Mouse (Mus musculus): ENCODE data around the gene Lix1l.
"Not testable (repeated sequence)": the region's sequence is repeated elsewhere in the genome, so short reads cannot be mapped to it uniquely, and the experiment has no call there.

Gene Lix1l

DNA sequence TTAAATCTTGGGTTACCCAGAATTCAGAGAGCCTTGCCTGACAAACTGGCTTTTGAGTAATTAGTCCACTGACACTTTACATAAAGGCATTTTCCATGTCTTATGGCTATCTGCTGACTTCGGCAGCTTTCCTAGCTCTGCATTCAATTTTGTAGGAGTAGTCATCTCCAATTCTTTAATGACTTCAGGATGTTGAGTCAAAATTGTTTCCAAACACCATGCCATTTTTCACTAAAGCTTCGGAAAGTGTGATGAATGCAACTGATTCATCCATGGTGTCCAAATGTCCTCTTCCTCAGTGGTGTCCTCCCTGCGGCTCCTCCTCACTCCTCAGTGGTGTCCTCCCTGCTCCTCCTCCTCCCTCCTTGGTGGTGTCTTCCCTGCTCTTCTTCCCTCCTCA, 17.0 kb downstream of the Lix1l start:
- in situ Hi-C loops (cut with MboI; ENCODE audit: low sequenced_read_pairs), result no loop called here

DNA sequence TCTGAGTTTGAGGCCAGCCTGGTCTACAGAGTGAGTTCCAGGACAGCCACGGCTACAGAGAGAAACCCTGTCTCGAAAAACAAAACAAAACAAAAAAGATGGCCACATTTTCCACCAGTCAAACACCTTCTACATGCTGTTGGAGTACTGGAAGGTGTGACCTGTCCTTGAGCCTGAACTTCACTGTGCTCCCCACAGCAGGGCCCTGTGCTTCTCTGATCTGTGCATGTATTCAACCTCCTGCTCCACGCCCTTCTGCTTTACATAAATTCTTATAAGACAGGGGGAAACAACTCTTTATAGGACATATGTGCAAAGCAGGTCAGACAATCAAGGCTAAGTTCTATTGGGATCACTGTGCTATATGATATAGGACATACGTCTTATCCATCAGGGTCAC, 22.3 kb downstream of the Lix1l start:
- in situ Hi-C loops (cut with MboI; ENCODE audit: low sequenced_read_pairs), result no loop called here

DNA sequence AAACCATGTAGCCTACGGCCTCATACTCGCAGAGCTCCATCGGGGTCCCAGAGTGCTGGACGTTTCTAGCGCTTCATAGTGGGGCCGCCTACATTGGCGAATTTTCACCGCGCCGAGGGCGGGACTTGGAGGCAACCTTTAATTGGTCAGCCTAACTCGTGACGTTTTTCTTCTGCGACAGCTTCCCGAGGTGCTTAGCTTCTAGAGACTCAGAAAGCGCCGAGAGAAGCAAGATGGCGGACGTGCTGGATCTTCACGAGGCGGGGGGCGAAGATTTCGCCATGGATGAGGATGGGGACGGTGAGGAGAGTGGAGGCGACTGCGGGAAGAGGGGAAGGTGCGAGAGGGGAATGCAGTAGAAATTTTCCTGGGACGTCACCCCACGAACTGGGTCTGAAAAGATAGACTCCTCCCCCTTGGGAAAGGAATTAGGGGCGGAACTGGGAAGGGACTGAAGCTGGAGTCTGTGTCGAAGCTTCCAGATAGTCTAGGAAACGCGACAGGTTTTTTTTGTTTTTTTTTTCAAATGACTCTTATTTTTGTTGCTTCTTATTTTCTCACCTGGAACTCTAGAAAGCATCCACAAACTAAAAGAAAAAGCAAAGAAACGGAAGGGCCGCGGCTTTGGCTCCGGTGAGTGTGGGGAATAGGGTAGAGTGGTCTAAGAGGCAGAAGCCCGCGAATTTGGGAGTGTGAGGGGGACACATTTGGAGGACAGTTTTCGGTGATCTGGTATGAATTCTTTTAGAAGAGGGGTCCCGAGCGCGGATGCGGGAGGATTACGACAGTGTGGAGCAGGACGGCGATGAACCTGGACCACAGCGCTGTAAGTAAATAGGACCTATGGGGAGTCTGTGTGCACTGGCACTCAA, 29.0 kb downstream of the Lix1l start, which contains the start of gene Rbm8a:
TSS of gene Rbm8a (plus strand) at position 205 of the 872 bp plus-strand sequence.
- in situ Hi-C loops (cut with MboI; ENCODE audit: low sequenced_read_pairs), result no loop called here

DNA sequence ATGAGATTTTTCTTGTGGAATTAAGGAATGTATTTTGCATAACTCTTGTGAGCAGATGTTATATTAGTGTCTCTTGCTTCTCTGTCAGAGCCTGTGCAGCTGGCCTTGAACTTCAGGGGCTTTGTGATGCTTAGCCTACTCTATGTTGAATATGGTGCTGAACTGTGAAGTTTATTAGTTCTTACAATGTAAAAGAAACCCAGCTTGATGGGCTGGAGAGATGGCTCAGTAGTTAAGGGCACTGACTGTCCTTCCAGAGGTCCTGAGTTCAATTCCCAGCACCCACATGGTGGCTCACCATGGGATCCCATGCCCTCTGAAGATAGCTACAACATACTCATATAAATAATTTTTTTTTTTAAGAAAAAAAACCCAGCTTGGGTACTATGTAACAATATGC, 31.1 kb downstream of the Lix1l start:
- in situ Hi-C loops (cut with MboI; ENCODE audit: low sequenced_read_pairs), result no loop called here

DNA sequence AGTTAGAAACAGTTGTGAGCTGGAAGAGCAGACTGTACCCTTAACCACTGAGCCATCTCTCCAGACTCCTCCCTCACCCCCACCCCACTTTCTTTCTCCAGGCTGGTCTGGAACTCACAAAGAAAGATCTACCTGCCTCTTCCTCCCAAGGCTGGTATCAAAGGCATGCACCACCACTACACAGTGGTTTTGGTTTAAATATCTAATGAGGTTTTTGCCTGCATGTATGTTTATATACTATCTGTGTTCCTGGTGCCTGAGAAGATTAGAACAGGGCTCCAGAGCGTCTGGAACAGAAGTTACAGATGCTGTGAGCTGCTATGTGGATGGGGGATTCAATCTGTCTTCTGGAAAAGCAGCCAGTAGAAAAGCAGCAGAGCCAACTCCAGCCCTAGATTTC, 33.1 kb downstream of the Lix1l start:
- in situ Hi-C loops (cut with MboI; ENCODE audit: low sequenced_read_pairs), result no loop called here

DNA sequence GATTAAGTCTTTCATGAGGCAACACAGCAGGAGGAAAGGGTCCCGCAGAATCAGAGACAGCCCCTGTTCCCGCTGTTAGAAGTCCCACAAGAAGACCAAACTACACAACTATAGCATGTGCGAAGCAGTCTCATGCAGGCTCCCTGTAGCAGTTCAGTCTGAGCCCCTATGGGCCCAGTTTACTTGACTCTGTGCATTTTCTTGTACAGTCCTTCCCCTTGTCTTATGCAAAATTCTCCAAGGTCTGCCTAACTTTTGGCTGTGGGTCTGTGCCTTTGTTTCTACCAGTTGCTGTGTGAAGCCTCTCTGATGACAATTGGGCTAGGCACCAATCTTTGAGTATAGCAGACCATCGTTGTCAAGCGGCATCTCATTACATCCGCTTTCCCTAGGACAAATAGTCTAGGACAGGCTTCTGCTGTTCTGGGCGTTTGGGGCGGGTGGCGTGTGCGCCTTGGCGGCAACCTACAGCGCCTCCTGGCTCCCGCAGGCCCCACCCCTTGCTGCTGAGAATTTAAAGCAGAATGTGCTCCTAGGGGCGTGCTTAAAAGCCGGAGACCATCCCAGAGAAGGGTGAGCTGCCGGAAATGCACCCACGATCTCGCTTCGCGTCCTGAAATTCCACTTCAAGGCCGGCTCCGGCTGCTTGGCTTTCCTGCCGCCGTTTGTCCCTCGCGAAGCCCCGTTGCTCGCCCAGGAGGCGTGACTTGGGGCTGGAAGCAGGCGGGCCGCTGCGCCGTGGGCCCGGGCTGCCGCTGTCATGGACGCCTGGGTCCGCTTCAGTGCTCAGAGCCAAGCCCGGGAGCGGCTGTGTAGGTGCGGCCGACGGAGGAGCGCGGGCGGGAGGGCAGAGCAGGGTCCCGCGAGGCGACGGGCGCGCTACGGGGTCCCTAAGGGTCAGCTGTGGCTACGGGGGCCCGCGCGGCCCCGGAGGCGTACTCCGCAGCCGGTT, 34.3 kb downstream of the Lix1l start, which contains the start of the genes Pex11b and Gm42957:
TSS of gene Pex11b (plus strand) at position 449 of the 952 bp plus-strand sequence.
TSS of gene Gm42957 (plus strand) at position 547 of the 952 bp plus-strand sequence.
- in situ Hi-C loops (cut with MboI; ENCODE audit: low sequenced_read_pairs), result no loop called here

DNA sequence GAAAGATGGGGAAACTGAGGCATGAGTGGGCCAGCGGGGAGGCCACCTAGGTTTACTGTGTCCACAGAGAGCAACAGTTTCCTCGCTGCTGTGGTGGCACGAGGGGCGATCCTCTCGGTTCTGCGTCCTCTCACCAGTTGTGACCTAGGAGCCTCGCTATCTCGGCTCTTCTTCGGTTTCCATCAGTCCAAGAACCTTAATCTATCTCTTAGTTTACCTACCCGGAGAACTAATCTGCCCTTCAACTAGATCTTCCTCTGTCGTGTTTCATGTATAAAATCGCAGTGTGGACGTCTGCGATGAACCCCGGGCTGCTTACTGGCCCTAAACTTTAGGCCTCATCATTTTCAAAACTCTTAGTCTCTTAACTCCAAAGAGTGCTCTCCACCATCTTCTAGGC, 35.0 kb downstream of the Lix1l start:
- in situ Hi-C loops (cut with MboI; ENCODE audit: low sequenced_read_pairs), result no loop called here

DNA sequence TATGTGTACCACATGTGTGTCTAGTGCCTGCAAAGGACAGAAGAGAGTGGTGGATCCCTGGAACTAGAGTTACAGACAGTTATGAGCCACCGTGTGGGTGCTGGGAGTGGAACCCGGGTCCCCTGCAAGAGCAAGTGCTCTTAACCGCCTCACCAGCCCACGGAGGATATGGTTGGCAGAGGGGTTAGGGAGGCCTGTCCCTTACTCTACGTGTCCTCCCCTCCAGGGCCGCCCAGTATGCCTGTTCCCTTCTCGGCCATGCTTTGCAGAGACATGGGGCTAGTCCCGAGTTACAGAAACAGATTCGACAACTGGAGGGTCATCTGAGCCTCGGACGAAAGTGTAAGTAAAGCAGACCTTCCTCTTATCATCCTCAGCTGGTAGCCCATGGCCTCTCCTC, 35.5 kb downstream of the Lix1l start:
- in situ Hi-C loops (cut with MboI; ENCODE audit: low sequenced_read_pairs), result no loop called here

DNA sequence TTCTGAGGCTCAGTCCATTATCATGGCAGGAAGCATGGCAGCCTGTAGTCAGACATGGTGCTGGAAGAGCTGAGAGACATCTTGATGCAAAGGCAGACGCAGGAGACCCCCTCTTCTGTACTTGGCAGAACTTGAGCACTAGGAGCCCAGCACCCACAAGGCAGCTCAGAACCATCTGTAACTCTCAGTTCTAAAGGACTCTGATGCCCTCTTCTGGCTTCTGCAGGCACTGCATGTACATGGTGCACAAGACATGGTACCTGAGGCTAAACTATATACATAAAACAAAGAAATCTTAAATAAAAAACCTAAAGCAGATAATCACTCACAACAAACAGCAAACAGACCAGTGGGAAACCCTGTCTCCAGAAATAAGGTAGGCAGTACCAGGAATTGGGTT, 38.3 kb downstream of the Lix1l start:
- in situ Hi-C loops (cut with MboI; ENCODE audit: low sequenced_read_pairs), result no loop called here

DNA sequence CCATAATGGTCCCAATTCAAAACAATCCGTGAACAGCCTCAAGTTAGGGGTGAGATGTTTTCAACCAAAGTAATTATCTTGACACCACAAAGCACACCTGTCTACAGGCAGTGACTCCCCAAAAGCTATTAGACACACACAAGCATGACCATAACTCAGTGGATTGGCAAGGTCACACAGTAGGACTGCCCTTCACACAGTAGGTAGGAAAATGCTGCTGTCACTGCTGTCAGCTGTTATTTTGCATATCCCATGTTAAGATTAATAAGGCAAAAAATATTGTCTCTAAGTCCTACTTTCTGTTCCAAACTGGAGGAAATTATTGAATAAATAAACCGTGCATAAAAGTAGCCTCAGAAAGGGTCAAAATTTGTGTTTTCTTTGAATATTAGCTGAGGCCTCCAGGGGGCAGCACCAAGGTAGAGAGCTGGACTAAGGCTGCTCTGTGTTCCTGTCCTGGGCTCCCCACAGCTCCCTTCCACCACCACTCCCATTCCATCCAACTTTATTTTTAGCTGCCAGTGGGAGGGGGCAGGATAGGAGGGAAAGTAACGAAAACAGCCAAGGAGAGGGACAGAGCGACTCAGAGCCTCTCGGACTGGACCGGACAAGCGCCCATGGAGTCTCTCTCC, 44.2 kb downstream of the Lix1l start, which contains the start of gene Itga10:
TSS of gene Itga10 (plus strand) at position 567 of the 632 bp plus-strand sequence.
- in situ Hi-C loops (cut with MboI; ENCODE audit: low sequenced_read_pairs), result no loop called here

DNA sequence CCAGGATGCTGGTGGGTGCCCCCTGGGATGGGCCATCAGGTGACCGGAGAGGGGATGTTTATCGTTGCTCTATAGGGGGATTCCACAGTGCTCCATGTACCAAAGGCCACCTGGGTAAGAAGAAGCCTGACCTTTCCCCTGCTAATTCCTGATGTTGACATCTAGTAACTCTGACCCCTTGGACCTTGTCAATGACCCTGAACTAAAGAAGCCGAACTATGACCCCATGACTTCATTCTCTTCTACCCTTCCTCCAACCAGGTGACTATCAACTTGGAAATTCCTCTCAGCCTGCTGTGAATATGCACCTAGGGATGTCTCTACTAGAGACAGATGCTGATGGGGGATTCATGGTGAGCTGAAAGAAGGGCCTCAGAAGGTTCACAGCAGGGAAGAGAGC, 46.4 kb downstream of the Lix1l start:
- in situ Hi-C loops (cut with MboI; ENCODE audit: low sequenced_read_pairs), result no loop called here

DNA sequence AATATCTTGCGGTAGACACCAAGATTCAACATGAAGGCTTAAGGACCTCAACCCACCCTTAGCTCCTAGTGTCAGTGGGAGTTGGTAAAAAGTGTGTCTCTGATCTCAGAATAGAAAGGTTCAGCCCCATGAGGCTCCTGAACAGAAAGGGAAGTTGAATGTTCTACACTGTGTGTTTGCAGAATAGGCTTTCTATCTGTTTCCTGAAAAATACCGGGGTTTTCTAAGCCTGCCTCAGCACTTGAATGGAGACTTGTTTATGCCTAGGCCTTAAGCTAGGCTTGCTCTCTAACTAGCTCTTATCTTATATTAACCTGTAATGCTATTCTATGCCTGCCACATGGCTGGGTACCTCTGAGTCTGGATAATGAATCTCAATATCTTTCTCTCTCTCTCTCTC, 60.0 kb downstream of the Lix1l start:
- in situ Hi-C loops (cut with MboI; ENCODE audit: low sequenced_read_pairs), result no loop called here

DNA sequence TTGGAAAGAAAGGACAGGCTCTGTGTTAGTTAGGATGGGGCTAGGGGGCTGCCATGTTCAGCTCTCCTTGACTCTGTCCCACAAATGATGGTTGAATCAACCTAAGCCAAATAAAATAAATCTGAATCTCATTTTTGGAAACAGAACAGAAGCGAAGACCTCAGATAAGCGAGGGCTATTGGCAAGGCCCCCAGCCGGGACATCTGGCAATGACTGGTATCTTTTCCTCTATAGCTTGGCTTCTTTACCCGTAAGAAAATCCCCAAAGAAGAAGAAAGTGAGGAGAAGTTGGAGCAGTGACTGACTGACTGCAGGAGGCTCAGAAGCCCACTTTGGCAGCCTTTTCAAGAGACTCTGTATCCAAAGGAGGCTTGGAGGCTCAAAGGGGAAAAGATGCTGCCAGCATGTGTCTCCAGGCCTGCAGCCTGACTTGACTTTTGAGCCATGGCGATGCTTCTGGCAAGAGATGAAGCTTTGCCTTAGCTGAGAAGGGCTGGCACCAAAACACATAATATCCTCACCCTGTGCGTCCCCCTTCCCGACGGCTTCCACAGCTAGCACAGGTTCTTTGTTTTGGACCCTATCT, 61.9 kb downstream of the Lix1l start:
- in situ Hi-C loops (cut with MboI; ENCODE audit: low sequenced_read_pairs), result no loop called here

DNA sequence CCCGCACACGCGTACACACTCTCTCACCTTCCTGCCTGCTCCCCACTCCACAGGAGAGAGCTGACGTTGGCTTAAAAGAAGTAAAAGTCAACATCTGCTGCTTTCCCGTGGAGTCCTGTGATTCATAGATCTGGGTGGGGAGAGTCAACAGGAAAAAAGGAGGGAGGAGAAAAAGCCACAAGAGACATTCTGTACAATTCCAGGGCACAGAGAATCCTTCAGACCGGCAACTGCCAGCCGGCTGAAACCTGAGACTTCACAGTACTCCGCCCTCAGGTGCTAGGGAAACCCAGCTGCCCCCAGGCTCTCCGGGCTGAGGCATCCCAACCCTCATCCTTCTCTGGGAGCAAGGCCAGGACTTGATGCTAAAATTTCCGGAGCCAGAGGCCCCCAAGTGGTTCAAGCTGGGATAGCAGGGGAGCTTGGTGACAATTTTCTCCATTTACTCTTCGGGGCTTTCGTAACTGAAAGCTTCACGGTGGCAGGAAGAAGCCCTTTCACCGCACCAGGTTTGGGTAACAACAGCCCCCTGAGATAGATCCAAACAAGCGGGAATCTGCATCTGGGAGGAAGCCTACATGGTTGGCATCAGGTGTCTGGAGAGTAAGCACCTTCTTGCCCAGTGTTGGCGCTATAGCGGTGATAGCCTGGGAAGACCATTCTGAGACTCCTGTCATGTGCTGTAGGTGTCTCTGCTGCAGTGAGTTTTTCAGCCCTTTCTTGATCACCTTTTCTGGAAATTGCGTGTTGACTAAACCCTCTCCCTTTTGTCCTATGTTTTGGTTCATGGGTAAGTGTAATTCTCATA, 62.7 kb downstream of the Lix1l start:
- in situ Hi-C loops (cut with MboI; ENCODE audit: low sequenced_read_pairs), result no loop called here

DNA sequence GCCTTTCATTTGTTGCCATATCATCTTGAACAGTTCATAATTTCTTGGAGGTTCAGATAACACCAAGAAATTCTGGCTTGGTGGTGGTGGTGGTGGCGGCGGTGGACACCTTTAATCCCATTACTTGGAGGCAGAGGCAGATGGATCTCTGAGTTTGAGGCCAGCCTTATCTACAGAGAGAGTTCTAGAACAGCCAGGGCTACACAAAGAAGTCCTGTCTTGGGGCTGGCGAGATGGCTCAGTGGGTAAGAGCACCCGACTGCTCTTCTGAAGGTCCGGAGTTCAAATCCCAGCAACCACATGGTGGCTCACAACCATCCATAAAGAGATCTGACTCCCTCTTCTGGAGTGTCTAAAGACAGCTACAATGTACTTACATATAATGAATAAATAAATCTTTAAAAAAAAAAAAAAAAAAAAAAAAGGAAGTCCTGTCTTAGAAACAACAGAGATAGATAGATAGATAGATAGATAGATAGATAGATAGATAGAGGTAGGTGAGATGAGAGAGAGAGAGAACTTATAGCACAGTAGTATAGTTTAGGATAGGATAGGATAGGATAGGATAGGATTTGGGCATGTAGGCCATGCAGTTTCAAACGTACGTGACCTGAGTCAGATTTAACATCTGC, 64.9 kb downstream of the Lix1l start:
- in situ Hi-C loops (cut with MboI; ENCODE audit: low sequenced_read_pairs), result not testable (repeated sequence)

DNA sequence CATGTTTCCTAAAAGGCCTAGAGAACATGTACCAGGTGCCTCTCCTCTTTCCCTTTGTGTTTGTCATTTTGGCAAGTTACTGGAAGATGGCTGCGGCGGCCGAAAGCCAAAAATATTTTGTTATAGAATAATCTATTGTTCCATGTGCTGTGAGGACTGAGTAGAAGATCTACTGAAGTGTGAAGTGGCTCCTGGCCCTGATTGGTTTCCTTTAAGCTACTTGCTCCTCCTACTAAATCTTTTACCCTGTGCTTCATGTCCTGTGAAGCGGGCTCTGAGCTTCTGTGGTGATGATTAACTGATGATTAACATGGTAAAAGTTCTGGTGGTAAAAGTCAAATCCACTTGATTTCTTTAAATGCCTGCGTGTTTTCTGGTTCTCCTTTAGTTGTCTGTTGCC, 66.0 kb downstream of the Lix1l start:
- in situ Hi-C loops (cut with MboI; ENCODE audit: low sequenced_read_pairs), result no loop called here

DNA sequence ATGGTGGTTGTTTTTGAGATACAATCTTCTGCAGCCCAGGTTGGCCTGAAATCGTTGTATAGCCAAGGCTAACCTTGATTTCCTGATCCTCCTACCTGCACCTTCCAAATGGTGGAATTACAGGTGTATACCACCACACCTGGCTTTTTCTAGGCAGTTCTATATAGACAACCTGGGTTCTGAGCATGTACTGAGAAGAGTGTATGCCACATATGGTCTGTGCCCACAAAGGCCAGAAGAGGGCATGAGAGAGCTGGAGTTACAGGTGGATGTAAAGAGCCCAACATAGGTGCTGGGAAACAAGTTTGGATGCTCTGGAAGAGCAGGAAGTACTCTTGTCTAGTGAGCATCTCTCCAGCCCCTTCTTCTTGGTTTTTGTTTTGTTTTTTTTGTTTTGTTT, 66.4 kb downstream of the Lix1l start:
- in situ Hi-C loops (cut with MboI; ENCODE audit: low sequenced_read_pairs), result no loop called here

DNA sequence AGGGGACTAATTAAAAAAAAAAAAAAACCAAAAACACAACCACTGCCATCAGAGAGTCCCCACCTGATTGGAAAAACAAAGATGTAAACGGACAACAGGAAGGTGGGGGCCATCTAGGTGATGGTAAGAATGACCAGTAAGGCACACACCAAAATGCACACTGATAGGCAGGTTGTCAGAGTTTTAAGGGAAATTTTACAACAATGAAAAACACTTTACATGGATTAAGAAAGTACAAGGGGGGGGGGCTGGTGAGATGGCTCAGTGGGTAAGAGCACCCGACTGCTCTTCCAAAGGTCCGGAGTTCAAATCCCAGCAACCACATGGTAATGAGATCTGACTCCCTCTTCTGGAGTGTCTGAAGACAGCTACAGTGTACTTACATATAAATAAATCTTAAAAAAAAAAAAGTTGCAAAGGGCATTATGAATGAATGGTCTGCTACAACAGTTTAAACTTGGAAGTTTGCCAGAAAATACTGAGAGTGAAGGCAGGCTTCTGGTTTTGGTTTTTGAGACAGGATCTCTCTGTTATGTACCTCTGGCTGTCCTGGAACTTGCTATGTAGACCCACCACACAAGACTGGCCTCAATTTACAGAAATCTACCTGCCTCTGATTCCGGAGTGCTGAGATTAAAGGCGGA, 67.6 kb downstream of the Lix1l start:
- in situ Hi-C loops (cut with MboI; ENCODE audit: low sequenced_read_pairs), result no loop called here

Data from CH12F3 (cell line).